Mouse (Mus musculus) forebrain, embryonic 16.5 days (tissue): Measurements from ENCODE around the gene 4930415O20Rik. TPM values are rescaled to one million over a fixed set of nuclear protein-coding genes. Genes with fewer than 3 reads are reported as not detected.

Experiments used
- ATAC-seq: fragments of 200-750 bp; cut with Nextera tagmentation; 2 replicates; pipeline ENCODE4 v1.8.0; 2017; ENCODE audit warnings: mild to moderate bottlenecking, moderate library complexity
- H3K27ac ChIP-seq: fragments of 300-500 bp; sonication (generic); 2 replicates; pipeline ENCODE4 v1.5.1; 2014; ENCODE audit warnings: low read length, control low read depth
- H3K27me3 ChIP-seq: fragments of 300-500 bp; sonication (generic); replicated peaks from 2 replicates; pipeline ENCODE4 v1.6.1; 2014; ENCODE audit warnings: low read length; ENCODE audit not compliant: control insufficient read depth, insufficient read depth
- H3K36me3 ChIP-seq: fragments of 300-500 bp; sonication (generic); 2 replicates; pipeline ENCODE4 v1.6.1; 2014; ENCODE audit not compliant: control insufficient read depth, insufficient read depth
- H3K4me1 ChIP-seq: fragments of 300-500 bp; sonication (generic); replicated peaks from 2 replicates; pipeline ENCODE4 v1.6.1; 2014; ENCODE audit warnings: low read length; ENCODE audit not compliant: control insufficient read depth, insufficient read depth
- H3K4me2 ChIP-seq: fragments of 300-500 bp; sonication (generic); 2 replicates; pipeline ENCODE4 v1.6.1; 2014; ENCODE audit warnings: mild to moderate bottlenecking, low read length, control low read depth
- H3K4me3 ChIP-seq: fragments of 300-500 bp; sonication (generic); replicated peaks from 2 replicates; pipeline ENCODE4 v1.5.1; 2014; ENCODE audit warnings: mild to moderate bottlenecking, low read length, control low read depth
- H3K9ac ChIP-seq: fragments of 300-500 bp; sonication (generic); replicated peaks from 2 replicates; pipeline ENCODE4 v1.6.1; 2014; ENCODE audit warnings: low read depth, low read length, control low read depth
- H3K9me3 ChIP-seq: fragments of 300-500 bp; sonication (generic); 2 replicates; pipeline ENCODE4 v1.6.1; 2016; ENCODE audit warnings: low read length; ENCODE audit not compliant: control insufficient read depth
- WGBS: fragments of 180-500 bp; shearing (Covaris S2); extraction: QIAGEN DNeasy Blood & Tissue Kit; methylation state at CpG from one replicate; pipeline ENCODE4 v1.1.7; 2014; 5-methylcytosine and 5-hydroxymethylcytosine counted together
- polyA plus RNA-seq: library from polyadenylated mRNA; unstranded; fragments of >200 nt; fragmentation: Nextera tagmentation; extraction: Ambion mirVana; gene quantifications from 2 replicates; pipeline ENCODE4 v1.2.1, GENCODE M21; 2015

The 4930415O20Rik gene
- polyA plus RNA-seq, 1 experiment from 2014 or later = 0.56 TPM

DNA sequence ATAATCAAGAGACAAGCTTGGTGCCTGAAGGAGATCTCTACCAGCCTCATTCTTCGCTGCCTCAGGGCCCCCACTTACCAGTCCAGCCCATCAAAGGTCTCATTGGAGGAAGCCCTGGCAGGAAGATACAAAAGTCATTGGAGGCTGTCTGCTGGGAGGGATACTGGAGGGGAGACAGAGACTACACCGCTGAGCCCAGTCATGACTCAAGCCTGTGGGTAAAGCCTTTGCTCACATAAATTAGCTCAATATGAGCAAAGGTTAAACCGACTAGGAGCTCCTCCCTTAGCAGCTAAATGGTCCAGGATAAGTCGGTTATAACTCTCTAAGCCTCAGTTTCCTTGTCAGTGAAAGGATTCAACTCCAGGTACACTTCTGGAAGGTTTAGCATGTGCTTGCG lies 24.2 kb downstream of the 4930415O20Rik start:
- H3K27ac ChIP-seq = no peak overlapping the region
- H3K9me3 ChIP-seq = no peaks in the 10 kb centered on the region
- no peak overlapping the region for H3K4me3 ChIP-seq
- ATAC-seq = no peak
- H3K4me2 ChIP-seq = no peak overlapping the region
- H3K4me1 ChIP-seq = no peaks in the 10 kb centered on the region
- peaks cover 35% of the 10 kb centered on the region for H3K36me3 ChIP-seq
- 93% methylated on average over 5 of the region's 5 CpGs for WGBS
- no peak overlapping the region for H3K9ac ChIP-seq
- no peaks in the 10 kb centered on the region for H3K27me3 ChIP-seq

DNA sequence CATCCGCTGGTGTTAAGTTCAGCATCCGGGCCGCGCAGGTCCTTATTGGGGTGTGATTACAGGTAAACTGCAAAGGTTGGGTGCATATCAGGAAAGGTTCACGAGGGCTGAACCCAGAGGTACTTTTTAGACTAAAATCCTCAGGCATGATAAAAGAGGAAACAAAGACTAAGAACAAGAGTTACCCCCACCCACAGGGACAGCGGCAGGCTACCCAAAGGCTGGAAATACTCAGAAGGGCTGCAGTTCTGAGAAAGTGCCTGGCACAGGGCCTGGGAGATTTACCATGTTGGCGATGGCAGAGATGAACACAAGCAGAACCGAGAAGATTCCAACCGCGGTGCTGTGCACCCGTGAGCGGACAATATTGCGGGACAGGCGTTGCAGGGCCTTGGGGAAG lies 25.8 kb downstream of the 4930415O20Rik start:
- Histone ChIP-seq H3K4me3 (no peak overlapping the region), H3K36me3 (peaks cover 33% of the 10 kb centered on the region), H3K9me3 (no peaks in the 10 kb centered on the region), H3K9ac (no peak overlapping the region), H3K4me1 (no peaks in the 10 kb centered on the region), H3K4me2 (no peak overlapping the region), H3K27ac (no peak overlapping the region), H3K27me3 (no peaks in the 10 kb centered on the region)
- ATAC-seq = no peak
- WGBS = 94% methylated on average over 14 of the region's 14 CpGs

DNA sequence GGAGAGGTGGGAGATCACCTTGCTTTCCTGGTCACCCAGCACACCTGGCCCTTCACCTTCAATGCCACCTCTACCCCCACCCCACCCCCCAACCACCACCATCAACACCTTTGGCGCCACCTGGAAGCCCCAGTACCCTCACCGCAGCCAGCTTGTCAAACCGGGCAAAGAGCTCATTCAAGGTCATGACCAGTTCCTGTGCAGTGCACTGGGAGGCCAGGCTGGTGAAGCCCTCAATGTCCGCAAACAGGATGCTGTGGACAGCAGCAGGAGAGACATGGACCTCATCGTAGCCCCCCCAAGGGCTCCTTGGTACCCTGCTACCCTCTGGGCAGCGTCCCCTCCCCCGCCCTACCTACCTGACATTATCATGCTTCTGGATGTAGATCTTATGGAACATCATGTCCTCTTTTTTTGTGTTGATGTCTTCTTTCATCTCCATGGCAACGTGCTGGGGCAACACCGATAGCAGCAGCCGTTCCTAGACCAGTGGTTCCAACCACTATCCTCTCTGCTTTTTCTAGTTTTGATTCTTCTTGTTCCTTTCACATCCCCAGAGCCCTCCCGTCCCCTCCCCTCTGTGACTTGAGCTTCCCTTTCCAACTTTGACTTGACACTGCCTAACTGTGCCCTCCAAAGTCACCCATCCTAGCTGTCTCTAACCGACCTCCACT lies 29.4 kb downstream of the 4930415O20Rik start:
- Histone ChIP-seq H3K4me1 (peaks cover 18% of the 10 kb centered on the region), H3K27me3 (no peaks in the 10 kb centered on the region), H3K9ac (no peak overlapping the region), H3K4me2 (no peak overlapping the region), H3K36me3 (peaks cover 17% of the 10 kb centered on the region), H3K27ac (no peak overlapping the region), H3K4me3 (no peak overlapping the region), H3K9me3 (no peaks in the 10 kb centered on the region)
- ATAC-seq = no peak
- 82% methylated on average over 12 of the region's 12 CpGs for WGBS

DNA sequence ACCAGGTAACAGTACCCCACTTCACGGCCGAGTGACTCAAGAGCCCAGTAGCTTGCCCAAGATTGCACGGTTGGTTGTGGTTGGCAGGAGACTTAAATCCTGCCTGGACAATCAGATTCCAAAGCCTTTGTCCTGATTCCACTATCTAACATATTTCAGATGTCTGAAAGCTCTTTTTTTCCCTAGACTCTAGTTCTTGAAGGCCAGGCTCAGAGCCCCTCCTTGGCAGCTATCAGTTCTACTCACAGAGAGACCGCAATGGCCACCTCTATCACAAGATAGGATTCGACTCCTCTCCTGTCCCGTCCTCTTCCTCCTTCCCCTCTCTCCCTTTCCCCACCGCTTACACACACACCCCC lies 31.0 kb downstream of the 4930415O20Rik start:
- no peak for ATAC-seq
- Histone ChIP-seq H3K4me3 (no peak overlapping the region), H3K27me3 (no peaks in the 10 kb centered on the region), H3K4me1 (peaks cover 19% of the 10 kb centered on the region), H3K4me2 (no peak overlapping the region), H3K9ac (peak overlapping the region; percentile 25; the same call in 1 of the 2 replicates), H3K9me3 (no peaks in the 10 kb centered on the region), H3K27ac (no peak overlapping the region), H3K36me3 (peaks cover 6% of the 10 kb centered on the region)
- 79% methylated on average over 7 of the region's 7 CpGs for WGBS

DNA sequence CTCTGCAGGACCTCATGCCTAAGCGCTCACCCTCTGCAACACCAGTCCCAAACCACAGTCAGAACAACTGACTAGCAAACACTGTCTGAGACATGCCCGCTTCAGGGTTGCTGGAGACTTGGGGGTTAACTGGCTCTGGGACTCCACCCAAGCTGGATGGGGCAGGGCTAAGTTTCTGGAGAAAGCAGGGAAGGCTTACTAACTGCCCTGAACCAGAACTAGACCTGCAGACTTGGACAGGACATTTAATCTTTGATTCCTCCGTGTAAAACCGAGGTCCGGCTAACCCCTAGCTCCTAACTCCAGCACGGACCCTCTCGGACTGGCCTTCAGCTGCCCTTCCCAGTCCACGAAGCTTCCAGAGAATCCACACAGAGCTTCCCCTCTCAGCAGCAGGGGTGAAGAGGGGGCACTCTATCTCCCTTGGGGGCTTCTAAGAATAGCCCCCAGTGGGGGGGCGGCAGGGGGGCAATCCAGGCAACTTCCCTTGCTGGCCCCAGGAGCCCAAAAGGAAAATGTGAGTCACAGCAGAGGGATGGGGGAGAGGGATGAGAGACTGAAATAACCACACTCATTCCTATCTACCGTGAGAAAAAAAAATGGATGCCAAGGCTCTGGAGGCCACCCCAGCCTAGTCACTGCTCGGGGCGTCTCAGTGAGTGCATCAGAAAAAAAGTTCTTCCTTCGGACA lies 31.5 kb downstream of the 4930415O20Rik start:
- WGBS = 68% methylated on average over 13 of the region's 13 CpGs
- Histone ChIP-seq H3K4me1 (peaks cover 24% of the 10 kb centered on the region), H3K9ac (peak overlapping the region; percentile 25; the same call in 1 of the 2 replicates), H3K27ac (no peak overlapping the region), H3K36me3 (peaks cover 6% of the 10 kb centered on the region), H3K4me3 (no peak overlapping the region), H3K4me2 (no peak overlapping the region), H3K27me3 (no peaks in the 10 kb centered on the region), H3K9me3 (no peaks in the 10 kb centered on the region)
- no peak for ATAC-seq

DNA sequence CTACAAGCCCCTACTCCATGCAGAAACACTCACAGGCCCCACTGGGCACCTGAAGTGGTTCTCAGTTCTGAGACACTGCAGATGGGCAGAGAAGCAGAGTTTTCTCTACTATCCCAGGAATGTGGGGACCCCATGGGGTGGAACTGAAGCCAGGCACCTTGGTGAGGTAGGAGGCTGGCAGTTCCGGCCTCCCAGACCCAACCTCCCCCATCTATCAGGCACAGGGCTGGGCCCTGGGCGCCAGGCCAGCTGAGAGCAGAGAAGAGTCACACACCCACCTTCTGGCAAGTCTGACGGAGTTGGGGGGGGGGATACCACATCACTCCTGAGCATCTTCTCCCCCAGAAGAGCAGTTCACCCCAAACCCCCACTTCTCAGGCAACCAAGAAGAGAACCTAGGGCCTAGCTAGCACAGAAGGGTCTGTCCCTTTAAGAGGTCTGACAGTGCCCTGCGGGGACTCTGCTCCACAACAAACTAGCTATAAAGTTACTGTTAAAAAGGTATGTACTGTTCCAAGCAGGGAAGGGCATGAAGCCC lies 32.2 kb downstream of the 4930415O20Rik start:
- H3K9me3 ChIP-seq = no peaks in the 10 kb centered on the region
- no peak for ATAC-seq
- peaks cover 6% of the 10 kb centered on the region for H3K36me3 ChIP-seq
- no peak overlapping the region for H3K4me2 ChIP-seq
- H3K9ac ChIP-seq = no peak overlapping the region
- WGBS = 65% methylated on average over 4 of the region's 4 CpGs
- peaks cover 30% of the 10 kb centered on the region for H3K4me1 ChIP-seq
- H3K4me3 ChIP-seq = no peak overlapping the region
- no peak overlapping the region for H3K27ac ChIP-seq
- H3K27me3 ChIP-seq = no peaks in the 10 kb centered on the region

DNA sequence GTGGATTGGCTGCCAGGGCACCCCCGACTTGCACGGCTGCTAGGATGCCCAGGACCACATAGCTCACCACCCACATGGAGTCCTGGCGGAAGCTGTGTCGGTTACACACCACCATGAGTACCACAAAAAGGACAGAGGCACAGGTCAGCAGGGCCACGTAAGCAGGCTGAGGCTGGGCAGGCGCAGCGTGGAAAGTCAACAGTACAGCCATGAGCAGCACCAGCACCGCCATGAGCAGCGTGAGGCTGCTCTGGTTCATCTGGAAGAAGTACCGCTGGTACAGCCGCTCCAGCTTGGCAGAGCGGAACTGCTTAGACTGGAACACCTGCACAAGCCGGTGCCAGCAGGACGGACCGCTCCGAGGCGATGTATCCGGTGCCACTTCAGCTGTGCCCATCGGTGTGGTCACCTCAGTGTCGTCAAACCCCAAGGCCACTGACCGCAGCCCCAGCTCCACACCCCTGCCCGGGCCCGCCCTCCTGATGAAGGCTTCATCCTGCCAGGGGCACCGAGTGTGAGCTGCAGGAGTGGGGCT lies 33.3 kb downstream of the 4930415O20Rik start:
- H3K36me3 ChIP-seq = peaks cover 6% of the 10 kb centered on the region; the same call in 1 of the 2 replicates
- no peaks in the 10 kb centered on the region for H3K9me3 ChIP-seq
- H3K4me2 ChIP-seq = no peak overlapping the region
- H3K27me3 ChIP-seq = no peaks in the 10 kb centered on the region
- no peak for ATAC-seq
- peaks cover 38% of the 10 kb centered on the region for H3K4me1 ChIP-seq
- H3K9ac ChIP-seq = no peak overlapping the region
- no peak overlapping the region for H3K27ac ChIP-seq
- no peak overlapping the region for H3K4me3 ChIP-seq
- 91% methylated on average over 24 of the region's 24 CpGs for WGBS

DNA sequence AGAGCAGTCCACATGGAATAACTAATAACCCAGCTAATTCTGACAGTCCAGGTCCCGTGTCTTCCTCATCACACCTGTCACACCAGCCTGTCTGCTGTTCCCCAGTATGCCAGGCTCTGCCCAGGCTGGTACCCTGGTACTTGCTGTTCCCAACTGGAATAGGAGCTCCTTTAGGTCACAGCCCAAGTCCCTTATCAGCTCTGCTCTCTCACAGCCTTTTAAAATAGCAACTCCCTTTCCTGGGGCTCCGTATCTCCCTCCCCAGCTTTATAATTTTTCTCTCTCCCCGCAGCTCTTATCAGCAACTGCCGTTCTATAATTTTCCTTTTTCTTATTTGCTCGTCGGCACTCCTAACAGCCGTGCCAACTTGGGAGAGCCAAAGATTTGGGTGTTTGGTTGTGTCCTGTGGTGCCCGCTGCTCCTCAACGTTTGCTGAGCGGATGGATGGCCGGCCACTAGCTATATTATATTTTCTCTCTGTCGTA lies 35.3 kb downstream of the 4930415O20Rik start:
- Histone ChIP-seq H3K27me3 (no peaks in the 10 kb centered on the region), H3K9me3 (no peaks in the 10 kb centered on the region), H3K9ac (no peak overlapping the region), H3K27ac (no peak overlapping the region), H3K4me2 (no peak overlapping the region), H3K36me3 (peaks cover 6% of the 10 kb centered on the region; the same call in 1 of the 2 replicates), H3K4me3 (no peak overlapping the region), H3K4me1 (peaks cover 38% of the 10 kb centered on the region)
- ATAC-seq = no peak
- 91% methylated on average over 12 of the region's 12 CpGs for whole genome bisulfite sequencing

DNA sequence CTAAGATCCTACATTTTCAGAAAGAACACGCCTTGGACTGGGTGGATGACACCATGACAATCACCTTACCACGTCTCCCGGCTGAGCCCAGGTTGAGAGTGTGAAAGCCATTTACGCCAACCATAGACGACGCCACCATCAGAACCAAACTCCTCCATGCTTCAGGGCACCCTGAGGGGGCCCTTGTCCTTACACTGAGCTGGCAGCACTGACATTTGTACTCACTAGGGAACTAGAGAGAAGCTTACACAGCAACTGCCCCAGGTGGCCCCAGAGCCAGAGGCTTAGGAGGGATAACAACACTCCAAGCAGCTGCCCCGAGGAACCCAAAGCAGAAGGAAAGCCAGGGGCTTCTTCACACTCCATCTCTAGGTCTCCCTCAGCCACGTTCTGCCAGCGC lies 35.9 kb downstream of the 4930415O20Rik start:
- 68% methylated on average over 9 of the region's 9 CpGs for WGBS
- Histone ChIP-seq H3K4me2 (no peak overlapping the region), H3K9ac (no peak overlapping the region), H3K9me3 (no peaks in the 10 kb centered on the region), H3K27ac (no peak overlapping the region), H3K36me3 (peaks cover 6% of the 10 kb centered on the region; the same call in 1 of the 2 replicates), H3K4me3 (no peak overlapping the region), H3K27me3 (no peaks in the 10 kb centered on the region), H3K4me1 (peaks cover 37% of the 10 kb centered on the region)
- no peak for ATAC-seq
